ENCODE assay signal across 24 mouse cellular contexts in the genomic region with DNA sequence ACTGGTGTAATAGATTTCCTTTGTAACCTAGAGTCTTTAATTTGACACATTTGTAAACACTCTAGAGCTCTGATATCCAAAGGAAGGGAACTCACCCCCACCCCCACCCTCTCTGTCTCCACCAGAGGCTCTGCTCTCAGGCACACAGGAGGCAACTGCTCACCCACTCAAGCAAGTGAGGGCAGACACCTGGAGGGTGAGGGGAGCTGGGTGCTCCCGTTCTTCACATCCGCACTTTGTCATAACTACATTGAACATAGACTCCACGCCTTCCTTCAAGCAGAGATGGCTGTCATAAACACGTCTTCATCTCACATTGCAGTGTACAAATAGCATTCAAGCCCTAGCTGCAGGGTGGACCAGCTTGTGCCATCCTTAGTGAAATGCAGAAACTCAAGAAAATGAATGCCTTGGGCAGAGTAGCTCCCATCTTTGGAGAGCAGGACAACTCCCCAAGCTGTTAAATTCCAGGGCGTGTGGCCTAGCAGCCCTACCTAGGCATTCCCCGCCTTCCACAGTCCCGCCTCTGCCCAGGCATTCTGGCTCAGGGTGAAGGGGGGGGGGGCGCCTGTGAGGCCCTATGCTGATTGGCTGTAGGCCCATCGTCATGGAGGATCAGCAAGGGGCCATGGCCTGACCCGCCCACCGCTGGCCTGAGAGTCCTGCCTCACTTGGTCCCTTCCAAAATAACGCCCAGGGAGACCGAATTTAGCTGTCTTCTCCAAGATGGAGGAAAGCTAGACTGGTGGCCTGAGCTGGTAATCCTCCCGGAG.
DNase-seq lines count a peak whose midpoint lies in the region; ATAC-seq lines count a peak whose summit lies in the region.
"Had no signal": no experiment of that assay in that cellular context is flagged by ENCODE, and none has a peak within 500 bp of the region (broad histone marks: within the 10 kb centered on the region; RNA-seq: fewer than 3 reads in every experiment).

No protein-coding gene starts in this region.

- 67% methylated on average over 14 of the region's 14 CpGs for WGBS in lung, embryonic 15.5 days
- 68% methylated on average over 14 of the region's 14 CpGs for WGBS in intestine, embryonic 16.5 days

- no peak overlapping the region for H3K9ac ChIP-seq in lung, embryonic 15.5 days
- H3K9ac ChIP-seq in intestine, embryonic 16.5 days (ENCODE audit: low read depth, low read length), result no peak overlapping the region
- H3K9ac ChIP-seq: forebrain, postnatal 0 days; hindbrain, embryonic 12.5 days; kidney, embryonic 15.5 days; liver, embryonic 12.5 days; liver, postnatal 0 days; midbrain, embryonic 12.5 days; neural tube, embryonic 13.5 days had no signal

- no peak for DNase-seq in lung, postnatal 36 days
- DNase-seq in ES-CJ7 (ENCODE audit: low read depth, low spot score), result peak; percentile 37
- DNase-seq in testis, postnatal 14 days (ENCODE audit: low spot score), result peak; percentile 23
- DNase-seq in spleen, postnatal 36 days (ENCODE audit: low spot score in 2 of 2), result no peak
- no peak for DNase-seq in yolk sac, embryonic 10.5 days (ENCODE audit: low spot score)
- DNase-seq in c-Kit-positive CD71-positive TER-119-positive erythroid progenitor cells, embryonic 14.5 days (ENCODE audit: low spot score), result no peak
- DNase-seq: cerebellum, adult 11 months; cerebellum, adult 9-10 months; forebrain, postnatal 0 days; gastrocnemius, postnatal 10 days; kidney, adult 18-20 months; kidney, postnatal 25 days; liver, postnatal 0 days; right cerebral cortex, postnatal 4 days had no signal

- H3K4me3 ChIP-seq in lung, embryonic 15.5 days, result no peak overlapping the region
- no peak overlapping the region for H3K4me3 ChIP-seq in intestine, embryonic 16.5 days (ENCODE audit: low read length)
- H3K4me3 ChIP-seq: erythroblast, embryonic 14.5 days; hindbrain, embryonic 12.5 days; kidney, embryonic 15.5 days; liver, embryonic 12.5 days; megakaryocyte, embryonic 14.5 days; midbrain, embryonic 12.5 days; neural tube, embryonic 13.5 days had no signal

- no peaks in the 10 kb centered on the region for H3K27me3 ChIP-seq in lung, embryonic 15.5 days
- no peaks in the 10 kb centered on the region for H3K27me3 ChIP-seq in intestine, embryonic 16.5 days (replicated peaks; ENCODE audit: control insufficient read depth, insufficient read depth, low read length)
- H3K27me3 ChIP-seq: hindbrain, embryonic 12.5 days; kidney, embryonic 15.5 days; liver, embryonic 12.5 days; midbrain, embryonic 12.5 days; neural tube, embryonic 13.5 days had no signal

- ATAC-seq in lung, embryonic 15.5 days (ENCODE audit: borderline replicate concordance, extremely low read depth, low FRiP score, low TSS enrichment), result peak; percentile 60; the same call in 1 of the 2 replicates
- 0 out of 2 replicates have a peak, but pooled peaks have one; percentile 33 for ATAC-seq in intestine, embryonic 16.5 days
- ATAC-seq: forebrain, postnatal 0 days; hindbrain, postnatal 0 days; liver, embryonic 12.5 days; liver, postnatal 0 days had no signal

- no peak overlapping the region for H3K27ac ChIP-seq in lung, embryonic 15.5 days
- H3K27ac ChIP-seq in intestine, embryonic 16.5 days (ENCODE audit: low read length), result no peak overlapping the region
- H3K27ac ChIP-seq: hindbrain, embryonic 12.5 days; hindbrain, postnatal 0 days; kidney, embryonic 15.5 days; liver, embryonic 12.5 days; midbrain, embryonic 12.5 days; neural tube, embryonic 13.5 days had no signal

- no peaks in the 10 kb centered on the region for H3K9me3 ChIP-seq in lung, embryonic 15.5 days
- H3K9me3 ChIP-seq in intestine, embryonic 16.5 days (ENCODE audit: control insufficient read depth, low read length), result no peaks in the 10 kb centered on the region
- H3K9me3 ChIP-seq: hindbrain, embryonic 12.5 days; kidney, embryonic 15.5 days; liver, embryonic 12.5 days; midbrain, embryonic 12.5 days; neural tube, embryonic 13.5 days had no signal

- no peaks in the 10 kb centered on the region for H3K4me1 ChIP-seq in lung, embryonic 15.5 days
- H3K4me1 ChIP-seq in intestine, embryonic 16.5 days (ENCODE audit: control insufficient read depth, insufficient read depth, low read length), result no peaks in the 10 kb centered on the region
- H3K4me1 ChIP-seq: hindbrain, embryonic 12.5 days; liver, embryonic 12.5 days; megakaryocyte, embryonic 14.5 days; midbrain, embryonic 12.5 days; neural tube, embryonic 13.5 days had no signal

- H3K4me2 ChIP-seq in lung, embryonic 15.5 days, result no peak overlapping the region
- no peak overlapping the region for H3K4me2 ChIP-seq in intestine, embryonic 16.5 days (ENCODE audit: low read depth, low read length)
- H3K4me2 ChIP-seq: hindbrain, embryonic 12.5 days; kidney, embryonic 15.5 days; liver, embryonic 12.5 days; midbrain, embryonic 12.5 days; neural tube, embryonic 13.5 days had no signal

- no peaks in the 10 kb centered on the region for H3K36me3 ChIP-seq in lung, embryonic 15.5 days
- no peaks in the 10 kb centered on the region for H3K36me3 ChIP-seq in intestine, embryonic 16.5 days (ENCODE audit: control insufficient read depth, insufficient read depth, low read length)
- H3K36me3 ChIP-seq: hindbrain, embryonic 12.5 days; kidney, embryonic 15.5 days; liver, embryonic 12.5 days; midbrain, embryonic 12.5 days; neural tube, embryonic 13.5 days had no signal

Comparison
In these comparisons a context has a peak if more than half of its experiments do, and no peak if none do; other contexts are left out.
1. DNase-seq: peak in ES-CJ7 (single experiment) and testis, postnatal 14 days (single experiment); none in lung, postnatal 36 days (single experiment), spleen, postnatal 36 days (0 of 2), yolk sac, embryonic 10.5 days (single experiment) and c-Kit-positive CD71-positive TER-119-positive erythroid progenitor cells, embryonic 14.5 days (single experiment).